In genomic region chr10:59948363-59949254, GRCm38 (mm10) we compare ENCODE assay signal across 8 mouse cellular contexts. TPM values are rescaled to one million over a fixed set of nuclear protein-coding genes. Genes with fewer than 3 reads are reported as not detected.
DNase-seq lines count a peak whose midpoint lies in the region; ATAC-seq lines count a peak whose summit lies in the region.

No protein-coding gene starts in this region.

- no peak for DNase-seq in forebrain, embryonic 10.5 days (ENCODE audit: extremely low spot score, low spot score)
- no peak for DNase-seq in forebrain, embryonic 11.5 days (ENCODE audit: low spot score)
- DNase-seq in adipocyte (ENCODE audit: low spot score) = peak; percentile 78
- peak; percentile 77 for DNase-seq in heart, adult 8-10 months (ENCODE audit: low spot score)
- peak; percentile 62 for DNase-seq in kidney, postnatal 14 days
- DNase-seq in spleen, postnatal 10 days (ENCODE audit: low spot score in 2 of 2) = no peak
- DNase-seq in c-Kit-positive CD71-positive TER-119-positive erythroid progenitor cells, embryonic 14.5 days (ENCODE audit: low spot score) = no peak

- no peak overlapping the region for H3K4me2 ChIP-seq in forebrain, embryonic 11.5 days (ENCODE audit: low read depth, low read length, severe bottlenecking)
- peak overlapping the region; percentile 97; the same call in 1 of the 2 replicates for H3K4me2 ChIP-seq in neural tube, embryonic 14.5 days (ENCODE audit: low read depth, low read length)

- no peak overlapping the region for H3K4me3 ChIP-seq in forebrain, embryonic 10.5 days
- no peak overlapping the region for H3K4me3 ChIP-seq in forebrain, embryonic 11.5 days (ENCODE audit: low read depth, low read length)
- peak overlapping the region; percentile 95; the same call in 1 of the 2 replicates for H3K4me3 ChIP-seq in neural tube, embryonic 14.5 days (ENCODE audit: low read depth, low read length)

- peaks cover 63% of the 10 kb centered on the region for H3K4me1 ChIP-seq in forebrain, embryonic 10.5 days
- H3K4me1 ChIP-seq in forebrain, embryonic 11.5 days (replicated peaks; ENCODE audit: control insufficient read depth, insufficient read depth, low read length) = peaks cover 7% of the 10 kb centered on the region; the same call in 1 of the 2 replicates
- peaks cover 15% of the 10 kb centered on the region for H3K4me1 ChIP-seq in neural tube, embryonic 14.5 days (ENCODE audit: control insufficient read depth, insufficient read depth, low read length)

- H3K9ac ChIP-seq in forebrain, embryonic 11.5 days (ENCODE audit: low read length) = no peak overlapping the region
- H3K9ac ChIP-seq in neural tube, embryonic 14.5 days (replicated peaks; ENCODE audit: low read depth, low read length) = no peak overlapping the region

- ATAC-seq in forebrain, embryonic 11.5 days (replicated peaks; ENCODE audit: low FRiP score) = no peak
- no peak for ATAC-seq in neural tube, embryonic 14.5 days (ENCODE audit: low read depth)

- H3K27me3 ChIP-seq in forebrain, embryonic 10.5 days (ENCODE audit: poor library complexity, severe bottlenecking) = no peaks in the 10 kb centered on the region; the same call in 1 of the 2 replicates
- H3K27me3 ChIP-seq in forebrain, embryonic 11.5 days (ENCODE audit: control insufficient read depth, insufficient read depth, low read length) = no peaks in the 10 kb centered on the region
- H3K27me3 ChIP-seq in neural tube, embryonic 14.5 days (ENCODE audit: control insufficient read depth, insufficient read depth, low read length) = no peaks in the 10 kb centered on the region

- H3K27ac ChIP-seq in forebrain, embryonic 10.5 days = peak overlapping the region; percentile 63
- no peak overlapping the region for H3K27ac ChIP-seq in forebrain, embryonic 11.5 days (ENCODE audit: low read depth, low read length)
- no peak overlapping the region for H3K27ac ChIP-seq in neural tube, embryonic 14.5 days (ENCODE audit: low read depth, low read length)

- H3K36me3 ChIP-seq in forebrain, embryonic 10.5 days (replicated peaks) = peaks cover 15% of the 10 kb centered on the region
- H3K36me3 ChIP-seq in forebrain, embryonic 11.5 days (ENCODE audit: control insufficient read depth, insufficient read depth, low read length) = no peaks in the 10 kb centered on the region
- no peaks in the 10 kb centered on the region for H3K36me3 ChIP-seq in neural tube, embryonic 14.5 days (ENCODE audit: control insufficient read depth, insufficient read depth, low read length)

- 55% methylated on average over 6 of the region's 6 CpGs for WGBS in forebrain, embryonic 10.5 days
- WGBS in forebrain, embryonic 11.5 days = 54% methylated on average over 6 of the region's 6 CpGs
- 55% methylated on average over 6 of the region's 6 CpGs for WGBS in neural tube, embryonic 14.5 days

- no peaks in the 10 kb centered on the region for H3K9me3 ChIP-seq in forebrain, embryonic 10.5 days
- H3K9me3 ChIP-seq in forebrain, embryonic 11.5 days (ENCODE audit: control insufficient read depth, low read length) = peaks cover 2% of the 10 kb centered on the region; the same call in 1 of the 2 replicates
- no peaks in the 10 kb centered on the region for H3K9me3 ChIP-seq in neural tube, embryonic 14.5 days (ENCODE audit: control insufficient read depth, low read length)

RNA-seq across cellular contexts. Expression of gene Ddit4, which starts 3.0 kb away (rescaled TPM):
- polyA plus RNA-seq in forebrain, embryonic 10.5 days (2016; fragmentation: Nextera tagmentation; extraction: Ambion mirVana) = 32.7 and 35.3 TPM in 2 replicates
- 7.4 and 9.5 TPM in 2 replicates for polyA plus RNA-seq in forebrain, embryonic 11.5 days (2014; fragmentation: Nextera tagmentation; extraction: Ambion mirVana)
- total RNA-seq in heart, adult 8-10 months (2022) = 10 to 100 TPM; 22.1 to 74.4 (median 55.6) TPM
- 4.2 and 6.5 TPM in 2 replicates for polyA plus RNA-seq in neural tube, embryonic 14.5 days (2014; fragmentation: Nextera tagmentation; extraction: Ambion mirVana)

RNA-seq across cellular contexts. Expression of gene Ascc1, which starts 54.0 kb away (rescaled TPM):
- polyA plus RNA-seq in forebrain, embryonic 10.5 days (2016; fragmentation: Nextera tagmentation; extraction: Ambion mirVana) = 33.5 and 34.7 TPM in 2 replicates
- 35.8 and 38.4 TPM in 2 replicates for polyA plus RNA-seq in forebrain, embryonic 11.5 days (2014; fragmentation: Nextera tagmentation; extraction: Ambion mirVana)
- total RNA-seq in heart, adult 8-10 months (2022) = 10 to 100 TPM; 22.3 to 26.7 (median 24.4) TPM
- 43.6 and 46.7 TPM in 2 replicates for polyA plus RNA-seq in neural tube, embryonic 14.5 days (2014; fragmentation: Nextera tagmentation; extraction: Ambion mirVana)

RNA-seq across cellular contexts. Expression of gene Anapc16, which starts 54.3 kb away (rescaled TPM):
- polyA plus RNA-seq in forebrain, embryonic 10.5 days (2016; fragmentation: Nextera tagmentation; extraction: Ambion mirVana) = 96.8 and 108 TPM in 2 replicates
- 94.6 and 99.4 TPM in 2 replicates for polyA plus RNA-seq in forebrain, embryonic 11.5 days (2014; fragmentation: Nextera tagmentation; extraction: Ambion mirVana)
- 10 to 100 TPM; 59.0 to 88.1 (median 74.3) TPM for total RNA-seq in heart, adult 8-10 months (2022)
- 116 and 120 TPM in 2 replicates for polyA plus RNA-seq in neural tube, embryonic 14.5 days (2014; fragmentation: Nextera tagmentation; extraction: Ambion mirVana)

Comparison
In these comparisons a context has a peak if more than half of its experiments do, and no peak if none do; other contexts are left out.
1. DNase-seq: peak in adipocyte (single experiment), heart, adult 8-10 months (single experiment) and kidney, postnatal 14 days (single experiment); none in forebrain, embryonic 10.5 days (single experiment), forebrain, embryonic 11.5 days (single experiment), spleen, postnatal 10 days (0 of 2) and c-Kit-positive CD71-positive TER-119-positive erythroid progenitor cells, embryonic 14.5 days (single experiment).